Mouse (Mus musculus) kidney, embryonic 16.5 days (tissue): ENCODE data around the gene Dcp1b. TPM values are rescaled to one million over a fixed set of nuclear protein-coding genes. Genes with fewer than 3 reads are reported as not detected.

Experiments used
- ATAC-seq: fragments of 200-750 bp; cut with Nextera tagmentation; 2 replicates; pipeline ENCODE4 v1.8.0; 2017; ENCODE audit warnings: moderate TSS enrichment; ENCODE audit not compliant: low FRiP score, low TSS enrichment
- H3K27ac ChIP-seq: fragments of 300-500 bp; sonication (generic); 2 replicates; pipeline ENCODE4 v1.5.1; 2014; ENCODE audit warnings: low read length
- H3K27me3 ChIP-seq: fragments of 300-500 bp; sonication (generic); 2 replicates; pipeline ENCODE4 v1.6.1; 2014; ENCODE audit warnings: low read length, control low read depth, mixed read lengths; ENCODE audit not compliant: insufficient read depth
- H3K36me3 ChIP-seq: fragments of 300-500 bp; sonication (generic); 2 replicates; pipeline ENCODE4 v1.6.1; 2014; ENCODE audit warnings: low read length, control low read depth, mixed read lengths; ENCODE audit not compliant: insufficient read depth
- H3K4me1 ChIP-seq: fragments of 300-500 bp; sonication (generic); 2 replicates; pipeline ENCODE4 v1.6.1; 2014; ENCODE audit warnings: low read length, control low read depth, mixed read lengths; ENCODE audit not compliant: insufficient read depth
- H3K4me2 ChIP-seq: fragments of 300-500 bp; sonication (generic); replicated peaks from 2 replicates; pipeline ENCODE4 v1.6.1; 2014; ENCODE audit warnings: low read depth, low read length
- H3K4me3 ChIP-seq: fragments of 300-500 bp; sonication (generic); 2 replicates; pipeline ENCODE4 v1.5.1; 2014; ENCODE audit warnings: mild to moderate bottlenecking, low read length
- H3K9ac ChIP-seq: fragments of 300-500 bp; sonication (generic); replicated peaks from 2 replicates; pipeline ENCODE4 v1.6.1; 2014; ENCODE audit warnings: low read length
- H3K9me3 ChIP-seq: fragments of 300-500 bp; sonication (generic); 2 replicates; pipeline ENCODE4 v1.6.1; 2016; ENCODE audit warnings: low read length, control low read depth
- WGBS: fragments of 180-500 bp; shearing (Covaris S2); extraction: QIAGEN DNeasy Blood & Tissue Kit; methylation state at CpG from one replicate; pipeline ENCODE4 v1.1.7; 2014; 5-methylcytosine and 5-hydroxymethylcytosine counted together
- polyA plus RNA-seq: library from polyadenylated mRNA; unstranded; fragments of >200 nt; fragmentation: Nextera tagmentation; extraction: Ambion mirVana; gene quantifications from 2 replicates; pipeline ENCODE4 v1.2.1, GENCODE M21; 2015

Gene Dcp1b
- polyA plus RNA-seq, 1 experiment from 2014 or later = 9.5 TPM

GRCm38 (mm10) chr6:119165677-119166076, 9.4 kb upstream of the Dcp1b start:
- Histone ChIP-seq H3K9me3 (no peaks in the 10 kb centered on the region), H3K4me3 (no peak overlapping the region), H3K4me2 (no peak overlapping the region), H3K9ac (no peak overlapping the region), H3K27ac (no peak overlapping the region), H3K36me3 (no peaks in the 10 kb centered on the region), H3K27me3 (no peaks in the 10 kb centered on the region), H3K4me1 (no peaks in the 10 kb centered on the region)
- ATAC-seq = no peak

DNA sequence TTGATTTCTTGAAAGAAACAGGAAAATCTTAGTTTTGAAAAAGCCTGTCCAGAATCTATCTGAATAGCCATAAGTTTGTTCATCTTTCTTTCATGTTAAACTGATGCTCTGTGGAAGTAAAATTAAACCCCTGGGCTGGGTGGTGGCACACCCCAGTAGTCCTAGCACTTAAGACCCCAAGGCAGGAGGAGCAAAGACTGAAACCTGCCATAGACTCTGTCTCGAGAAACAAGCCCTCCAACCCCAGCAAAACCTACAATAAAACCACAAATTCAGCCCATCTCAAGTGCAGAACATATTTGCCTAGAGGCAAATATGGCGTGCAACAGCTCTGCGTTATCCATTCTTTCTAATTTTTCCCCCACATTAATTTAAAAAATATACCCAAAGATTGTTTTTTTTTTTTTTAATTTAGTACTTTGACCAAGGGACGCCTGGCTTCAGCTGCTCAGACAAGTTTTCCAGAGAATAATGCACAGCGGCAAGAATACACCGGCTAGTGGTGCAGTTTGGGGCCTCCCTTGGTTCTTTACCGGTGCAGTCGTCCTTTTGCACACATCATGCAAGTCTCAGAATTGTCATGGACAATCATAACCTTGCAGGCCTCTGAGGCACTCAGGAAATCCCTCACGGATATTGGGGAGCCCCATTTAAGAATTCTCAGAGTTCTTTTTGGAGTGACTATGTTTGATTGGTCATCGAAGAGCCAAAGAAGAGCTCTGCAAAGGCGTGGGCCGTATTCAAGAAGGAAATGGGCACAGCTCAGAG, 562 bp upstream of the Dcp1b start:
- no peaks in the 10 kb centered on the region for H3K36me3 ChIP-seq
- 54% methylated on average over 12 of the region's 12 CpGs for WGBS
- no peaks in the 10 kb centered on the region for H3K27me3 ChIP-seq
- peaks cover 10% of the 10 kb centered on the region; the same call in 1 of the 2 replicates for H3K4me1 ChIP-seq
- peak; percentile 21; the same call in 1 of the 2 replicates for ATAC-seq
- H3K4me3 ChIP-seq = peak overlapping the region; percentile 87
- no peaks in the 10 kb centered on the region for H3K9me3 ChIP-seq
- H3K9ac ChIP-seq = peak overlapping the region; percentile 88; the same call in 1 of the 2 replicates
- no peak overlapping the region for H3K27ac ChIP-seq
- H3K4me2 ChIP-seq = peak overlapping the region; percentile 62

GRCm38 (mm10) chr6:119176103-119176502, 1.1 kb downstream of the Dcp1b start:
- WGBS = 62% methylated on average over 7 of the region's 7 CpGs

GRCm38 (mm10) chr6:119177101-119177500, 2.0 kb downstream of the Dcp1b start:
- H3K9ac ChIP-seq = no peak overlapping the region
- ATAC-seq = no peak
- H3K4me1 ChIP-seq = peaks cover 10% of the 10 kb centered on the region; the same call in 1 of the 2 replicates
- WGBS = 36% methylated on average over 8 of the region's 8 CpGs
- H3K4me3 ChIP-seq = no peak overlapping the region
- no peaks in the 10 kb centered on the region for H3K27me3 ChIP-seq
- no peak overlapping the region for H3K27ac ChIP-seq
- H3K36me3 ChIP-seq = no peaks in the 10 kb centered on the region
- no peak overlapping the region for H3K4me2 ChIP-seq
- no peaks in the 10 kb centered on the region for H3K9me3 ChIP-seq

More at GRCm38 (mm10) chr6:119176103-119176502, 1.1 kb downstream of the Dcp1b start:
- peak overlapping the region; percentile 62 for H3K4me2 ChIP-seq
- peaks cover 10% of the 10 kb centered on the region; the same call in 1 of the 2 replicates for H3K4me1 ChIP-seq
- no peaks in the 10 kb centered on the region for H3K27me3 ChIP-seq
- H3K9me3 ChIP-seq = no peaks in the 10 kb centered on the region
- ATAC-seq = no peak
- H3K9ac ChIP-seq = no peak overlapping the region
- no peak overlapping the region for H3K27ac ChIP-seq
- no peaks in the 10 kb centered on the region for H3K36me3 ChIP-seq
- H3K4me3 ChIP-seq = peak overlapping the region; percentile 87; the same call in 1 of the 2 replicates

DNA sequence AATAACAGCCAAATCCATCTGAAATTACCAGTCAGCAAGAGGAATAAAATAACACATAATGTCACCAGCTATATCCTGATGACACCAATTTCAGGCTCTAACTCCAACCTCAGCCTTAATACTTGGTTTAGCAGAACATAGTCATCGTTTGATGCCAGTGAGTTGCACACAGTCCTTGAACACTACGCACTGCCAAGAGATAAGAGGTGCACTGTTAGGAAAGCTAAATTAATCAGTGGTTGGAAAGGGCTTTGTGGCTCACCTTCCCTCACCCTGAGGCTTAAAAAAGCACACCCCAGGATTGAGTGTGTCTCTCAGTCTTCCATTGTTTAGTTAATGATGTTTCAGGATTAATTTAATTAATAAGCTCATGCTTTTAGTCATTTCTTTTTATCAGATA, 5.1 kb downstream of the Dcp1b start:
- no peaks in the 10 kb centered on the region for H3K27me3 ChIP-seq
- H3K4me3 ChIP-seq = no peak overlapping the region
- H3K9ac ChIP-seq = no peak overlapping the region
- H3K36me3 ChIP-seq = peaks cover 6% of the 10 kb centered on the region; the same call in 1 of the 2 replicates
- WGBS = 94% methylated on average over 2 of the region's 2 CpGs
- H3K4me2 ChIP-seq = no peak overlapping the region
- H3K4me1 ChIP-seq = peaks cover 10% of the 10 kb centered on the region; the same call in 1 of the 2 replicates
- no peaks in the 10 kb centered on the region for H3K9me3 ChIP-seq
- no peak for ATAC-seq
- H3K27ac ChIP-seq = no peak overlapping the region

- ATAC-seq = no peak
- no peaks in the 10 kb centered on the region for H3K27me3 ChIP-seq
- peaks cover 6% of the 10 kb centered on the region; the same call in 1 of the 2 replicates for H3K36me3 ChIP-seq
- H3K27ac ChIP-seq = no peak overlapping the region
- H3K4me1 ChIP-seq = no peaks in the 10 kb centered on the region
- 87% methylated on average over 9 of the region's 9 CpGs for WGBS
- no peak overlapping the region for H3K4me2 ChIP-seq
- H3K9ac ChIP-seq = no peak overlapping the region
- H3K4me3 ChIP-seq = no peak overlapping the region
- H3K9me3 ChIP-seq = no peaks in the 10 kb centered on the region
Observed at GRCm38 (mm10) chr6:119182211-119182610, 7.2 kb downstream of the Dcp1b start.

GRCm38 (mm10) chr6:119183781-119184180, 8.7 kb downstream of the Dcp1b start:
- no peak for ATAC-seq
- Histone ChIP-seq H3K27me3 (no peaks in the 10 kb centered on the region), H3K4me1 (no peaks in the 10 kb centered on the region), H3K36me3 (peaks cover 6% of the 10 kb centered on the region; the same call in 1 of the 2 replicates), H3K9ac (no peak overlapping the region), H3K4me2 (no peak overlapping the region), H3K4me3 (no peak overlapping the region), H3K9me3 (no peaks in the 10 kb centered on the region), H3K27ac (no peak overlapping the region)
- 74% methylated on average over 3 of the region's 3 CpGs for WGBS

DNA sequence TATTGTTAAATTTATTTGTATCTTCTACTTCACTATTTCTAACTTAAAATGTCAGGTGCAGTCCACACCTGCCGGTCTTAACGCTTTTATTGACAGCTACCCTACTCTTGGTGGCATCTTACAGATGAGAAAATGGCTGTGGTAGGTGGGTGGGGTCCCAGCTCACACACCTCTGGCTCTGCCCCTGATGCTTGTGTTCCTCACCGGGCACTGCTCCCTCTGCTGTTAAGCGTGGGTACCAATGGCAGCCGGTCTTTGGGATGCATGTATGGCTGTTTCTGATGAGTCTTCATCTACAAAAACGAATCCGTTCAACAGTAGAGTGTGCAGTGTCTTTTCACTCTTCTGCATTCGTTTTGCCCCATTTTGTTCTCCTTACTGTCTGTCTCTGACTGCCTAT, 11.6 kb downstream of the Dcp1b start:
- no peaks in the 10 kb centered on the region for H3K4me1 ChIP-seq
- no peak overlapping the region for H3K4me3 ChIP-seq
- no peak overlapping the region for H3K4me2 ChIP-seq
- no peak overlapping the region for H3K9ac ChIP-seq
- no peak for ATAC-seq
- peaks cover 6% of the 10 kb centered on the region; the same call in 1 of the 2 replicates for H3K36me3 ChIP-seq
- no peak overlapping the region for H3K27ac ChIP-seq
- H3K9me3 ChIP-seq = no peaks in the 10 kb centered on the region
- WGBS = 63% methylated on average over 8 of the region's 8 CpGs
- no peaks in the 10 kb centered on the region for H3K27me3 ChIP-seq

DNA sequence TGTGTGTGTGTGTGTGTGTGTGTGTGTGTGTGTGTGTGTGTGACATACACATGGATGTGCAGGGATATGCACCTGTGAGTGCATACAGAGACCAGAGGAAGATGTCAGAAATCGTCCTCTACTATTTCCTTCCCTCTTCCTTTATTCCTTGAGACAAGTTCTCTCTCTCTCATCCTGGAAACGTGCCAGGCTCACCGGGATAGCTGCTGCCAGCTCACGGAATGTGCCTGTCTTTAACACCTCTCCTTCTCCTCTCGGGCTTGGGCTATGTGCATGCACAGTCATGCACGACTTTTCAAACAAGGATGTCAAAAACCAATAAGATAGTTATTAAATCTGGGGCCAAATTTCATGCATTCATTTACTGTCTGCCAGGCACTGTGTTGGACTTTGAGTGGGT, 12.6 kb downstream of the Dcp1b start:
- WGBS = 65% methylated on average over 6 of the region's 6 CpGs
- Histone ChIP-seq H3K4me1 (no peaks in the 10 kb centered on the region), H3K36me3 (peaks cover 6% of the 10 kb centered on the region; the same call in 1 of the 2 replicates), H3K9me3 (no peaks in the 10 kb centered on the region), H3K27ac (no peak overlapping the region), H3K4me3 (no peak overlapping the region), H3K4me2 (no peak overlapping the region), H3K27me3 (no peaks in the 10 kb centered on the region), H3K9ac (no peak overlapping the region)
- ATAC-seq = no peak

- Histone ChIP-seq H3K9ac (no peak overlapping the region), H3K9me3 (no peaks in the 10 kb centered on the region), H3K4me1 (peaks cover 12% of the 10 kb centered on the region; the same call in 1 of the 2 replicates), H3K27me3 (no peaks in the 10 kb centered on the region), H3K4me2 (no peak overlapping the region), H3K27ac (no peak overlapping the region), H3K36me3 (no peaks in the 10 kb centered on the region; the same call in 1 of the 2 replicates), H3K4me3 (no peak overlapping the region)
- no peak for ATAC-seq
- 88% methylated on average over 4 of the region's 4 CpGs for WGBS
Observed at GRCm38 (mm10) chr6:119191478-119191877, 16.4 kb downstream of the Dcp1b start.
